Mouse (Mus musculus) embryonic facial prominence, embryonic 15.5 days (tissue): ENCODE results near the gene Sprr2i. TPM values are rescaled to one million over a fixed set of nuclear protein-coding genes. Genes with fewer than 3 reads are reported as not detected.

ENCODE experiments used
- ATAC-seq: fragments of 200-750 bp; cut with Nextera tagmentation; 2 replicates; pipeline ENCODE4 v1.8.0; 2017; ENCODE audit warnings: low read depth, moderate TSS enrichment; ENCODE audit not compliant: insufficient number of reproducible peaks, low FRiP score, low TSS enrichment
- H3K27ac ChIP-seq: fragments of 300-500 bp; sonication (generic); replicated peaks from 2 replicates; pipeline ENCODE4 v1.5.1; 2015; ENCODE audit warnings: mild to moderate bottlenecking, inconsistent platforms
- H3K27me3 ChIP-seq: fragments of 300-500 bp; sonication (generic); 2 replicates; pipeline ENCODE4 v1.6.1; 2015; ENCODE audit warnings: inconsistent platforms
- H3K36me3 ChIP-seq: fragments of 300-500 bp; sonication (generic); 2 replicates; pipeline ENCODE4 v1.6.1; 2015; ENCODE audit warnings: mild to moderate bottlenecking, inconsistent platforms
- H3K4me1 ChIP-seq: fragments of 300-500 bp; sonication (generic); 2 replicates; pipeline ENCODE4 v1.6.1; 2015; ENCODE audit warnings: inconsistent platforms
- H3K4me2 ChIP-seq: fragments of 300-500 bp; sonication (generic); replicated peaks from 2 replicates; pipeline ENCODE4 v1.6.1; 2015; ENCODE audit warnings: mild to moderate bottlenecking, inconsistent platforms
- H3K4me3 ChIP-seq: fragments of 300-500 bp; sonication (generic); replicated peaks from 2 replicates; pipeline ENCODE4 v1.5.1; 2015; ENCODE audit warnings: mild to moderate bottlenecking, inconsistent platforms
- H3K9ac ChIP-seq: fragments of 300-500 bp; sonication (generic); 2 replicates; pipeline ENCODE4 v1.6.1; 2015; ENCODE audit warnings: inconsistent platforms
- H3K9me3 ChIP-seq: fragments of 300-500 bp; sonication (generic); replicated peaks from 2 replicates; pipeline ENCODE4 v1.6.1; 2016; ENCODE audit warnings: inconsistent platforms
- WGBS: fragments of 180-500 bp; shearing (Covaris S2); methylation state at CpG from one replicate; pipeline ENCODE4 v1.1.7; 2015; 5-methylcytosine and 5-hydroxymethylcytosine counted together
- polyA plus RNA-seq: library from polyadenylated mRNA; unstranded; fragments of >200 nt; fragmentation: Nextera tagmentation; extraction: Ambion mirVana; gene quantifications from 2 replicates; pipeline ENCODE4 v1.2.1, GENCODE M21; 2015

Gene Sprr2i
- polyA plus RNA-seq: 0.29 TPM in 1 of 2 replicates, not detected in the other

- H3K4me3 ChIP-seq: no peak within 1 kb of the TSS
Observed at GRCm38 (mm10) chr3:92407691-92408090, at the start of gene Sprr2i. Gene Sprr2i, plus strand, starts transcription at chr3:92407991.

GRCm38 (mm10) chr3:92361619-92362018 is 46.2 kb upstream of the Sprr2i start:
- no peak for ATAC-seq
- Histone ChIP-seq H3K27ac (no peak overlapping the region), H3K9ac (no peak overlapping the region), H3K4me1 (no peaks in the 10 kb centered on the region), H3K9me3 (no peaks in the 10 kb centered on the region), H3K4me2 (no peak overlapping the region), H3K27me3 (no peaks in the 10 kb centered on the region), H3K36me3 (no peaks in the 10 kb centered on the region), H3K4me3 (no peak overlapping the region)

More at GRCm38 (mm10) chr3:92407691-92408090, at the start of gene Sprr2i:
- Histone ChIP-seq H3K36me3 (no peaks in the 10 kb centered on the region), H3K9me3 (no peaks in the 10 kb centered on the region), H3K27me3 (no peaks in the 10 kb centered on the region), H3K27ac (no peak within 1 kb of the TSS), H3K4me1 (no peaks in the 10 kb centered on the region), H3K4me2 (no peak within 1 kb of the TSS), H3K9ac (no peak within 1 kb of the TSS)
- WGBS: 89% methylated on average over 2 of the region's 2 CpGs
- ATAC-seq: no peak

GRCm38 (mm10) chr3:92364887-92365286 is 42.9 kb upstream of the Sprr2i start, which contains the start of gene Sprr2f:
Gene Sprr2f, plus strand, starts transcription at chr3:92365187.
- H3K36me3 ChIP-seq: no peaks in the 10 kb centered on the region
- no peak within 1 kb of the TSS for H3K4me3 ChIP-seq
- H3K27ac ChIP-seq: no peak within 1 kb of the TSS
- no peaks in the 10 kb centered on the region for H3K27me3 ChIP-seq
- no peaks in the 10 kb centered on the region for H3K4me1 ChIP-seq
- no peaks in the 10 kb centered on the region for H3K9me3 ChIP-seq
- ATAC-seq: no peak
- H3K9ac ChIP-seq: no peak within 1 kb of the TSS
- WGBS: 64% methylated on average over 3 of the region's 3 CpGs
- H3K4me2 ChIP-seq: no peak within 1 kb of the TSS

GRCm38 (mm10) chr3:92373613-92374012 is 34.2 kb upstream of the Sprr2i start:
- H3K27me3 ChIP-seq: no peaks in the 10 kb centered on the region
- no peaks in the 10 kb centered on the region for H3K36me3 ChIP-seq
- H3K4me2 ChIP-seq: no peak overlapping the region
- H3K4me3 ChIP-seq: no peak overlapping the region
- no peak for ATAC-seq
- no peaks in the 10 kb centered on the region for H3K4me1 ChIP-seq
- H3K9me3 ChIP-seq: no peaks in the 10 kb centered on the region
- 66% methylated on average over 2 of the region's 2 CpGs for WGBS
- no peak overlapping the region for H3K27ac ChIP-seq
- H3K9ac ChIP-seq: no peak overlapping the region

GRCm38 (mm10) chr3:92385385-92385784 is 22.4 kb upstream of the Sprr2i start, which contains the start of gene Sprr2h:
Gene Sprr2h, plus strand, starts transcription at chr3:92385685.
- Histone ChIP-seq H3K9me3 (no peaks in the 10 kb centered on the region), H3K4me2 (no peak within 1 kb of the TSS), H3K36me3 (no peaks in the 10 kb centered on the region), H3K4me3 (no peak within 1 kb of the TSS), H3K27me3 (no peaks in the 10 kb centered on the region), H3K4me1 (no peaks in the 10 kb centered on the region), H3K27ac (no peak within 1 kb of the TSS), H3K9ac (no peak within 1 kb of the TSS)
- no peak for ATAC-seq
- 82% methylated on average over 1 of the region's 1 CpGs for WGBS

- 39% methylated on average over 1 of the region's 1 CpGs for WGBS
- Histone ChIP-seq H3K9me3 (no peaks in the 10 kb centered on the region), H3K36me3 (no peaks in the 10 kb centered on the region), H3K4me2 (no peak overlapping the region), H3K27me3 (no peaks in the 10 kb centered on the region), H3K9ac (no peak overlapping the region), H3K4me1 (no peaks in the 10 kb centered on the region), H3K27ac (no peak overlapping the region), H3K4me3 (no peak overlapping the region)
- ATAC-seq: no peak
Observed at GRCm38 (mm10) chr3:92394301-92394700, 13.5 kb upstream of the Sprr2i start.

- Histone ChIP-seq H3K4me3 (no peak within 1 kb of the TSS), H3K9ac (no peak within 1 kb of the TSS), H3K27me3 (no peaks in the 10 kb centered on the region), H3K4me2 (no peak within 1 kb of the TSS), H3K27ac (no peak within 1 kb of the TSS), H3K9me3 (no peaks in the 10 kb centered on the region), H3K36me3 (no peaks in the 10 kb centered on the region), H3K4me1 (no peaks in the 10 kb centered on the region)
- ATAC-seq: no peak
- 91% methylated on average over 2 of the region's 2 CpGs for WGBS
Observed at GRCm38 (mm10) chr3:92417782-92418181, 10.0 kb downstream of the Sprr2i start, which contains the start of gene Sprr2j-ps. Gene Sprr2j-ps, plus strand, starts transcription at chr3:92418082.

- no peak within 1 kb of the TSS for H3K27ac ChIP-seq
- no peak within 1 kb of the TSS for H3K9ac ChIP-seq
- H3K27me3 ChIP-seq: no peaks in the 10 kb centered on the region
- H3K4me2 ChIP-seq: no peak within 1 kb of the TSS
- WGBS: 89% methylated on average over 6 of the region's 6 CpGs
- no peaks in the 10 kb centered on the region for H3K9me3 ChIP-seq
- no peak for ATAC-seq
- H3K4me1 ChIP-seq: no peaks in the 10 kb centered on the region
- H3K36me3 ChIP-seq: no peaks in the 10 kb centered on the region
- no peak within 1 kb of the TSS for H3K4me3 ChIP-seq
Observed at GRCm38 (mm10) chr3:92429323-92429722, 21.5 kb downstream of the Sprr2i start, which contains the start of gene Gm9774. Gene Gm9774, minus strand, starts transcription at chr3:92429423.

- no peaks in the 10 kb centered on the region for H3K4me1 ChIP-seq
- H3K27me3 ChIP-seq: no peaks in the 10 kb centered on the region
- WGBS: 72% methylated on average over 2 of the region's 2 CpGs
- no peak within 1 kb of the TSS for H3K27ac ChIP-seq
- no peak within 1 kb of the TSS for H3K4me3 ChIP-seq
- H3K4me2 ChIP-seq: no peak within 1 kb of the TSS
- no peak for ATAC-seq
- no peaks in the 10 kb centered on the region for H3K9me3 ChIP-seq
- H3K36me3 ChIP-seq: no peaks in the 10 kb centered on the region
- H3K9ac ChIP-seq: no peak within 1 kb of the TSS
Observed at GRCm38 (mm10) chr3:92432282-92432681, 24.5 kb downstream of the Sprr2i start, which contains the start of gene Sprr2k. Gene Sprr2k, plus strand, starts transcription at chr3:92432582.

GRCm38 (mm10) chr3:92438689-92439088 is 30.9 kb downstream of the Sprr2i start, which contains the start of gene Sprr1b:
Gene Sprr1b, minus strand, starts transcription at chr3:92438789.
- 84% methylated on average over 3 of the region's 3 CpGs for WGBS
- no peak within 1 kb of the TSS for H3K4me3 ChIP-seq

GRCm38 (mm10) chr3:92440177-92440576 is 32.4 kb downstream of the Sprr2i start:
- Histone ChIP-seq H3K9me3 (no peaks in the 10 kb centered on the region), H3K4me2 (no peak overlapping the region), H3K27me3 (no peaks in the 10 kb centered on the region), H3K9ac (no peak overlapping the region), H3K4me1 (no peaks in the 10 kb centered on the region), H3K36me3 (no peaks in the 10 kb centered on the region), H3K27ac (no peak overlapping the region), H3K4me3 (no peak overlapping the region)
- WGBS: 69% methylated on average over 3 of the region's 3 CpGs
- no peak for ATAC-seq

More at GRCm38 (mm10) chr3:92438689-92439088, 30.9 kb downstream of the Sprr2i start, which contains the start of gene Sprr1b:
- H3K4me2 ChIP-seq: no peak within 1 kb of the TSS
- H3K36me3 ChIP-seq: no peaks in the 10 kb centered on the region
- H3K27me3 ChIP-seq: no peaks in the 10 kb centered on the region
- no peak for ATAC-seq
- no peaks in the 10 kb centered on the region for H3K9me3 ChIP-seq
- H3K4me1 ChIP-seq: no peaks in the 10 kb centered on the region
- H3K27ac ChIP-seq: no peak within 1 kb of the TSS
- H3K9ac ChIP-seq: no peak within 1 kb of the TSS

GRCm38 (mm10) chr3:92455151-92455550 is 47.4 kb downstream of the Sprr2i start:
- Histone ChIP-seq H3K4me2 (no peak overlapping the region), H3K9me3 (no peaks in the 10 kb centered on the region), H3K4me3 (no peak overlapping the region), H3K9ac (no peak overlapping the region), H3K36me3 (no peaks in the 10 kb centered on the region), H3K27me3 (no peaks in the 10 kb centered on the region), H3K4me1 (no peaks in the 10 kb centered on the region), H3K27ac (no peak overlapping the region)
- ATAC-seq: no peak
- 80% methylated on average over 5 of the region's 5 CpGs for WGBS
